Mouse (Mus musculus) activated CD4-positive, CD25-positive, alpha-beta regulatory T cell (primary cell): ENCODE data around the gene Dnm1l. TPM values are rescaled to one million over a fixed set of nuclear protein-coding genes. Genes with fewer than 3 reads are reported as not detected.

Source experiments
- polyA plus RNA-seq, 2 experiments: library from polyadenylated mRNA; unstranded; fragments of 100-300 nt; shearing (Covaris generic); gene quantifications; one replicate each; pipeline ENCODE4 v1.2.1; 2017

The Dnm1l gene
- polyA plus RNA-seq, result 10 to 100 TPM; 42.9 to 46.4 TPM

DNA sequence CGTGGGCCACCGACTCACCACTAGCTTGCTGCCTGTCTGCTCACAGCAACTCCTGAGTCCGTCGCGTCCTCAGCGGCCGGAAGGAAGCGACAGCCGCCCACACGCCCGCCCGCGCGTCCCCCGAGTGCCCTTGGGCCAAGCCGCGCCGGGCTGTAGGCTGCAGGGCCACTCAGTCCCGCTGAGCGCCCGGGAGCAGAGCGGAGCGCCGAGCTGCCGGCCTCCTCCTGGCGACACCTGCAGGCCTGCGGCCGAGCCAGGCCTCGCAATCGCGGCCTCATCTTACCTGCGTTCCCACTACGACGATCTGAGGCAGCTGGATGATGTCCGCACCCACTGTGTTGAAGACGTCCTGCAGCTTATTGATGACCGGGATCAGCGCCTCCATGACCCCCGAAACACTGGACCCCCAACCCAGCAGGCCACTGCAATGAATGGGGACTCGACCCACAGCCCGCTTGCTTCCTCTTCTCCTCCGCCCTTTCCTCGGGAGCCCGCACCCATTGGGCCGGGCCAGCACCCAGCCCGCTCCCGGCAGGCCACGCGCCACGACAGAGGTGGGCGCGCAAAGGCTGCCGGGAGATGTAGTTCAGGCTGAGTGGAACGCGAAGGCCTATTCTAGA lies at the start of gene Dnm1l:
Gene Dnm1l (minus strand): TSS at position 479 of the 620 bp plus-strand sequence.

DNA sequence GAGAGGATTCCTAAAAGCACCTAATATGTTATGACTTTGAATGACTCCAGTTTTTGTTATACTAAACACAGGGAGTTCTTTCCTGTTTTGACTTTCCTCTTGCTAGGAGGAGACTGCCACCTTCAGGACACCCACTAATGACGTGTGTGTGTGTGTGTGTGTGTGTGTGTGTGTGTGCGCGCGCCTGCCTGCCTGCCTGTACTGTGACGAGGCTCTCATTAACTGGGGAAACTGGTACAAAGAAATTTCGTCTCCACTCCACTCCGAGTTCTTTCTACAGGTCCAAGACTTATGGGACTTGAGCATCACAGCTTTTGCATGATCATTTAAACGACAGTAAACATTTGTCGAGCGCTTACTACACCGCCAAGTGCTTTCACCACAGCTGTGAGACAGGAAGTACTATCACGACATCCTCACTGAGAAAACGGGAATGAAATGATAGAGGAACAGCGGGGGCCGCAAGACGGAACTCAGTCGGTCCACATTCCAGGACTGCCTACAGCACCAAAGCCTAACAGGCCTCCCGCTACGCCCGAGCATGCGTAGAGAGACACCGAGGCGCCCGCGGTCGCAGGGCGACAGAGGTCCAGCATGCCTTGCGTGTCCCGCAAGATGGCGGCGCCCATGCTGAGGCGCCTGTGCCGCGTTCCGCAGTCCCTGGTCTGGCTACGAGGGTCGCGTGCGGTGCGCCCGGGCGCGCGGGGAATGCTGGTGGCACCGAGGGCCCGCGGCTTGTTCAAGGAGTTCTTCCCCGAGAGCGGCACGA lies 56.2 kb downstream of the Dnm1l start, which contains the start of gene Yars2:
Gene Yars2 (plus strand): TSS at position 597 of the 769 bp plus-strand sequence.

Other genes starting within 250 kb of the Dnm1l start
- under 1 TPM in 1 of 2 experiments, not detected in 1; 0.20 TPM for gene Pkp2, start 145.6 kb downstream of the Dnm1l start, polyA plus RNA-seq
- gene Yars2, start 56.0 kb downstream of the Dnm1l start, polyA plus RNA-seq, result 10 to 100 TPM; 25.1 to 28.5 TPM
- gene Fgd4, start 241.6 kb upstream of the Dnm1l start, polyA plus RNA-seq, result under 1 TPM; 0.18 to 0.49 TPM